Mouse (Mus musculus) Muller cell, postnatal 12 days (primary cell): Measurements from ENCODE around the gene Zzef1.
"Not testable (repeated sequence)": the region's sequence is repeated elsewhere in the genome, so short reads cannot be mapped to it uniquely, and the experiment has no call there.

Experiments used
- DNase-seq: peaks from one replicate; pipeline ENCODE4 v3.0.0-alpha.2; 2015; ENCODE audit errors: inconsistent ontology term

Zzef1 gene

DNA sequence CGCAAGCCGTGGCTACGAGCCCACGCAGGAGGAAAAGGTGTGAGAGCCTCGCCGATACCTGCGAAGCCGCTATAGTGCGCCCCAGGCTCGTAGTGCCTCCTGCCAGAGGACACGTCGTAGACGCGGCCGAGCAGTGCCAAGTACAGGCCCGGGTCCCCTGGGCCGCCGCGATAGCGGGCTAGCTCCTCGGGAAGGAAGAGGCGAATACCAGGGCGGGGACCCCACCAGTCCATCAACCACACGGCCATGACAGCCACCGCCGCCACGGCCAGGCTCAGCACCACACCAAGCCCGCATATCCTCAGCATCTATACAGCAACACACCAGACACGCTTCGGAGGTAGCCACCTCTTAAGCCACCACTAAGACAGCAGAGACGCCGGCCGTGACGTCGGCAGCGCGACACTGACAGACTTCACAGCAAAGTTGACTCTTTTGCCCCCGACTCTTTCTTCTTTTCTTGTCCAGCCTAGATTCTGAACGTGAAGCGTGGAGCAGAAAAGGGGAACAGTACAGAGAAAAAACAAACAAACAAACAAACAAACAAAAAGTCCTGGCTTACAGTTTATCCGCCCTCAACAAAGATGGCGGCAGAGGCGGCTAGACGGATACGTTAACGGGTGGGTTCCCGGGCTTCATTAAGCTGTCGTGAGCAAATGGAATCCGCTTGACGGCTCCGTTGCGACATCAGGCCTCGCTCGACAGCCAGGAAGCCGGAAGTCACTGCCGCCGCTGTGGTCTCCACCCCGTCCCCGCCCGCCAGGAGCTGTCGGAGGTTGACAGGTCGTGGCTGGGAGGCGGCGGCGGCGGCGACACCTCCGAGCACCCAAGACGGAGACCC, at the start of gene Zzef1, which contains the start of gene Cyb5d2:
Gene Zzef1 (plus strand): TSS at position 772 of the 841 bp plus-strand sequence.
Gene Cyb5d2 (minus strand): TSS at position 688 of the 841 bp plus-strand sequence.
- peak; percentile 96 for DNase-seq

- DNase-seq = peak; percentile 80
These were observed 44.1 kb upstream of the Zzef1 start for GRCm38 (mm10) chr11:72751956-72752355.

GRCm38 (mm10) chr11:72758316-72758715, 37.7 kb upstream of the Zzef1 start:
- no peak for DNase-seq

- no peak for DNase-seq
These were observed 36.4 kb upstream of the Zzef1 start for GRCm38 (mm10) chr11:72759581-72759980.

GRCm38 (mm10) chr11:72760781-72761180, 35.2 kb upstream of the Zzef1 start:
- no peak for DNase-seq

DNA sequence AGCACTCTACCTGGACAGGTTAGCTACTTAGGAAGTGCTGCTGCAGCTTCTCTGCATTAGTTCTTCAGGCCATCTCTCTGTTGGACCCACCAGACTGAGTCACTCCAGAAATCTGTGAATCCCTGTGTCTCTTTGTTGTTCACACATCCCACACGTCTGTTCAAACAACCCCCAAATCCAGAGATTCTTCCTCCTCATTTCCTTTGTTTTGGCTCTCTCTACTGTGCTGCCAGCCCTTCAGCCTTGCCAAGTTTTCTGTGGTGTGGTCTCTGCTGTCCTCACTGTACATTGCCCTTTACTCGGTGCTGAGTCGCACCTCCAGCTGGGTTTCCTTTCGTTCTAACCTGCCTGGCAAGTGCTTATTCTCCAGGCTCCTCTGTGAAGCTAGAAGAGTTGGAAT, 31.8 kb upstream of the Zzef1 start:
- peak; percentile 78 for DNase-seq

- DNase-seq = no peak
These were observed 28.3 kb upstream of the Zzef1 start for GRCm38 (mm10) chr11:72767716-72768115.

GRCm38 (mm10) chr11:72769061-72769460, 27.0 kb upstream of the Zzef1 start:
- DNase-seq = no peak

DNA sequence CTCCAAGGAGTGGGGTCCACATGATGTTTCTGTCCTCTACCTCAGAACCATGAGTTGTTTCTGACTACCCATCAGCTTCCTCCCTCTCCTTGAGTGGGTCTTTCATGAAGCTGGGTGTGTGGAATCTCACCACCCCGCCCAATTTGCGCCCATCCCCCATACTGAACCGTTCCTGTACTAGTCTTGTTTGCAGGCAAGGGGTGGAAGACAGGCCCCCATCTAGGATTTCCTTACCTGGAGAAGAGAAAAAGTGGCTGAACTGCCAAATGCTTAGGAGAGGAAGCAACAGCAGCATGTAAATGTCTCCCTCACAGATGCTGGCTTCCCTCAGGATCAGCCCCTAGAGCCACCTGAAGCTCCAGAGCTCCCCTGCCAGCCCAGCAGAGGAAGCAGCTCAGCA, 25.7 kb upstream of the Zzef1 start:
- DNase-seq = no peak

DNA sequence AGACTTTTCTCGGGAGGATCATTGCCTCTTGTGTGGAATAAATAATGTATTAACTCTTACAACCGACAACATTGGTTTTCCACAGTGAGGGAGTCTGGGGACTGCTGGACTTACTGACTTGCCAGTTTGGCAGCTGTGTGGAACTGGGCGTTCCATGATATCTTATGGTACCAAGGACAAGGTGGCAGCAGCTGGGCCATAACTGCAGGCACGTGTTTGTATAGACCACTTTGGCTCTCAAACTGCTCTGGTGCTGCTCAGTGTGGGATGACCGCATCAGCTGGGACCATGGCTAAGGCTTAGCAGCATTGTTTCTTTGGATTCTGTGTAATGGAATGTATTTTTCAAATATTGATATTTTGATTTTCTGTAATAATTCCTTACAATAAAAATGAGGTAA, 25.2 kb upstream of the Zzef1 start:
- DNase-seq = no peak

- no peak for DNase-seq
These were observed 24.6 kb upstream of the Zzef1 start for GRCm38 (mm10) chr11:72771461-72771860.

- not testable (repeated sequence) for DNase-seq
These were observed 23.4 kb upstream of the Zzef1 start for GRCm38 (mm10) chr11:72772611-72773010.

GRCm38 (mm10) chr11:72778957-72779356, 17.1 kb upstream of the Zzef1 start:
- no peak for DNase-seq

GRCm38 (mm10) chr11:72782103-72782502, 13.9 kb upstream of the Zzef1 start:
- DNase-seq = no peak

- DNase-seq = no peak
These were observed 13.5 kb upstream of the Zzef1 start for GRCm38 (mm10) chr11:72782503-72782902.

DNA sequence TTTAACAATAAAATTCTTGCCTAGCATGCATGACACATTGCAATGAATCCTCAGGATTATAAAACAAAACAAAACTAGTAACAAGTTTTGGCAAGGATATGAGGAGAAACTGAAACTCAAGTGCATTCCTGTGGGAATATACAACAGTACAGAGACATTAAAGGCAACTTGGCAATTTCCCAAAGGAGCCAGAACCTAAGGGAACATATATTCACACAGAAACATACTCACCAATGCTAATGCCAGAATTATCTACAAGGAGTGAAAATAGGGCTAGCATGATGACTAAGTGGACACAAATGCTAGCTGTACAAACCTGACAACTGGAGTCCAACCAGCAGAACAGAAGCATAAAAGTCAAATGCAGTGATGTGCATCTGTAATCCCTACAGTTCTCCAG, 4.0 kb upstream of the Zzef1 start:
- DNase-seq = peak; percentile 42

DNA sequence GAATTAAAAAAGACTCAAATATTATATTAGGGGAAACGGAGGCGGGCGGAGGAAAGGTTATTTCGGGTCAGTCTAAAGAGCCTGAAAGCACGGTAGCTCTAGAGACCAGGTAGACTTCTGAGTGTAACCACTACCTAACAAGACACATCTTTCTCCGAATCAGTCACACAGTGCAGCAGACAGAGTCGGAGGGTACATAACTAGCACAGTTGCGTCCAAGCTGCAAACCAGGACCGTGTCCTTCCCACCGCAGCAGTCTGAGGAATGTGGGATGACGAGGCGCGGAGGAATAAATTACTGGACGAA, 924 bp upstream of the Zzef1 start:
- no peak for DNase-seq

DNA sequence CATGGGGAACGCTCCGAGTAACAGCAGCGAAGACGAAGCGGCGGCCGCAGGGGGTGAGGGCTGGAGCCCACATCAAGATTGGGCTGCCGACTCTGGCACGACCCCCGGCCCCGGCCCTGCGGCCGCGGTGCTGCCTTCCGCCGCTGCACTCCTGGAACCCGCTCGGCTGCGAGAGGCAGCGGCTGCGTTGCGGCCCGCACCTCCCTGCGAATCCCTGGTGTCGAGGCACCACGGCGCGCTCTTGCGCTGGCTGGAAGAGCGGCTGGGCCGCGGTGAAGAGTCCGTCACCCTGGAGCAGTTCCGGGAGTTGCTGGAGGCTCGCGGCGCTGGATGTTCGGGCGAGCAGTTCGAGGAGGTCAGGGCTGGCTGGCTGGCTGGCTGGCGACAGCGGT, 266 bp downstream of the Zzef1 start:
- no peak for DNase-seq

DNA sequence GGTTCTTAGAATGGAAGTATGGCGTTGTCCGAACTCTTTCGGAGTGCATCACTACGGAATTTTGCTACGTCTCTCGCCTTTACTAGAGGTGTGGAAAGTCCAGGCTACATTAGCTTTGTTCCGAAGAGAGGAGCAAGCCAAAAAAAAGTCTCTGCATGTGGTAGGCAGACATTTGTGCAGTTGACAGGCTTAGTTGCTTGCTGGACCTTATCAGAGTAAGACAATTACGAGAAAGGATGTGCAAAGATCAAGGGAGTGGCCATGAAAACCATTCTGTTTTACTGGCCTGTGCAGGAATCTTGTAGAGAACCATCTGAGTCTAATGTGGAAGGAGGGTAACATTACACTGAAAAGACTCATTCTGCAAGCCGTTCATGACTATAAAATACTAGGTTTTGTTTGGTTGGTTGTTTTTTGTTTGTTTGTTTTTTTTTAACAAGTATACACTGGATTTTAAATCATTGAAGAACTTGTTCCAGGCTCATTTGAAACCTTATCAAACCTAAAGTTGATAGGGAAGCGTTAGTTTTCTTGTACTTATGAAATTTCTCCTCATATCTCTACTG, 830 bp downstream of the Zzef1 start:
- DNase-seq = no peak

GRCm38 (mm10) chr11:72798112-72798511, 2.1 kb downstream of the Zzef1 start:
- DNase-seq = no peak

- DNase-seq = no peak
These were observed 5.2 kb downstream of the Zzef1 start for GRCm38 (mm10) chr11:72801182-72801581.

- peak; percentile 36 for DNase-seq
These were observed 7.0 kb downstream of the Zzef1 start for GRCm38 (mm10) chr11:72803038-72803437.

GRCm38 (mm10) chr11:72804586-72804985, 8.6 kb downstream of the Zzef1 start:
- no peak for DNase-seq
